Mouse (Mus musculus) hindbrain, embryonic 11.5 days (tissue): ENCODE results near the gene Hils1. TPM values are rescaled to one million over a fixed set of nuclear protein-coding genes. Genes with fewer than 3 reads are reported as not detected.

Experiments
- ATAC-seq: fragments of 200-750 bp; cut with Nextera tagmentation; 2 replicates; pipeline ENCODE4 v1.8.0; 2017; ENCODE audit warnings: mild to moderate bottlenecking, moderate TSS enrichment, moderate library complexity; ENCODE audit not compliant: low FRiP score
- DNase-seq: peaks from one replicate; pipeline ENCODE4 v3.0.0-alpha.2; 2015; ENCODE audit warnings: low spot score
- H3K27ac ChIP-seq: fragments of 300-500 bp; sonication (generic); 2 replicates; pipeline ENCODE4 v1.5.1; 2014; ENCODE audit warnings: mild to moderate bottlenecking, low read depth, low read length
- H3K27me3 ChIP-seq: fragments of 300-500 bp; sonication (generic); 2 replicates; pipeline ENCODE4 v1.6.1; 2014; ENCODE audit warnings: mild to moderate bottlenecking, low read length, moderate library complexity, mixed read lengths; ENCODE audit not compliant: control insufficient read depth, insufficient read depth
- H3K36me3 ChIP-seq: fragments of 300-500 bp; sonication (generic); 2 replicates; pipeline ENCODE4 v1.6.1; 2014; ENCODE audit warnings: mild to moderate bottlenecking, low read length, moderate library complexity, mixed read lengths; ENCODE audit not compliant: control insufficient read depth, insufficient read depth
- H3K4me1 ChIP-seq: fragments of 300-500 bp; sonication (generic); replicated peaks from 2 replicates; pipeline ENCODE4 v1.6.1; 2014; ENCODE audit warnings: low read length, mixed read lengths; ENCODE audit not compliant: control insufficient read depth, insufficient read depth
- H3K4me2 ChIP-seq: fragments of 300-500 bp; sonication (generic); replicated peaks from 2 replicates; pipeline ENCODE4 v1.6.1; 2014; ENCODE audit warnings: mild to moderate bottlenecking, low read depth, low read length
- H3K4me3 ChIP-seq: fragments of 300-500 bp; sonication (generic); 2 replicates; pipeline ENCODE4 v1.5.1; 2014; ENCODE audit warnings: low read depth, low read length
- H3K9ac ChIP-seq: fragments of 300-500 bp; sonication (generic); 2 replicates; pipeline ENCODE4 v1.6.1; 2014; ENCODE audit warnings: low read depth, low read length
- H3K9me3 ChIP-seq: fragments of 300-500 bp; sonication (generic); 2 replicates; pipeline ENCODE4 v1.6.1; 2016; ENCODE audit warnings: low read length; ENCODE audit not compliant: control insufficient read depth
- WGBS: fragments of 180-500 bp; shearing (Covaris S2); extraction: QIAGEN DNeasy Blood & Tissue Kit; methylation state at CpG from one replicate; pipeline ENCODE4 v1.1.7; 2014; 5-methylcytosine and 5-hydroxymethylcytosine counted together
- polyA plus RNA-seq: library from polyadenylated mRNA; unstranded; fragments of >200 nt; fragmentation: Nextera tagmentation; extraction: Ambion mirVana; gene quantifications from 2 replicates; pipeline ENCODE4 v1.2.1, GENCODE M21; 2014

Gene Hils1
- polyA plus RNA-seq, 1 experiment from 2014 or later, result not detected

DNA sequence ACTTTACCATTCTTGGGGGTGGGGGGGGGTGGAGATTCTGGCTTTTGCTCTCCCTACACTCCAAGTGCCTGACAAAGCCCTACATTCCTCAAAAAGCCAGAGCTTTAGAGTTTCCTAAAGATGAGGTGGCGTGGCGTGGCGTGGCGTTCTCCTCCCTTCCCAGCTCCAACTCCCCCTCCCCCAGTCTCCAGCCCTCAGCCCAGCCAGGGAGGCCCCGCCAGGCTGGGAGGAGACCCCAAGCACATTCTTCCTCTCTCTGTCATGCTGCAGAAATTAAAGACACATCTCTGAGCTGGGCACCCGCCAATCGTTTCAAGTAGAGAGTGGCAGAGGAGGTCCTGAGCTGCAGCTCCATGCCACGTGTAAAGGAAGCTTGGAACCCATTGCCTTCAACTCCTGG lies 33.8 kb upstream of the Hils1 start:
- H3K27ac ChIP-seq, result peak overlapping the region; percentile 24; the same call in 1 of the 2 replicates

DNA sequence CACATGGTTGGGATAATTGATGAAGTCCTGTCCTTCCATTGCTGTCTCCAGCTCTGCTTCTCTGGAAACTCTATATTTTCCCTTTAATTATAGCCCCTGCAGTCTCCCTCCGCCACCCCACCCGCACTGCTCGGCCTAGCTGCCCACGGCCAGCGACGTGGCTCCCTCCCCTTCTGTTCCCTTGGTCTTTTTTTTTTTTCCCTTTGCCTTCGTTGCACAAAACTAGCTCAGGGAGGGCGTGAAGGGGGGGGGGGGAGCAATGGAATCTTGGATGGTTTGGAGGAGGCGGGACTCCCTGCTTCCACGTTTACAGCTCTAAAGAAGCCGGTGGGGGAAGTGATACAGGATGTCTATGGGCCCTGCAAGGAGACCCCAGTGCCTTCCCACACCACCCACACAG lies 32.9 kb upstream of the Hils1 start:
- DNase-seq, result no peak
- no peaks in the 10 kb centered on the region for H3K36me3 ChIP-seq
- no peak for ATAC-seq
- no peaks in the 10 kb centered on the region for H3K4me1 ChIP-seq
- H3K9ac ChIP-seq, result no peak overlapping the region
- H3K4me2 ChIP-seq, result no peak overlapping the region
- peaks cover 46% of the 10 kb centered on the region for H3K27me3 ChIP-seq
- no peak overlapping the region for H3K27ac ChIP-seq
- no peaks in the 10 kb centered on the region for H3K9me3 ChIP-seq
- no peak overlapping the region for H3K4me3 ChIP-seq
- 25% methylated on average over 11 of the region's 11 CpGs for WGBS

More for the DNA sequence above, 33.8 kb upstream of the Hils1 start:
- H3K4me1 ChIP-seq, result peaks cover 1% of the 10 kb centered on the region; the same call in 1 of the 2 replicates
- H3K36me3 ChIP-seq, result no peaks in the 10 kb centered on the region
- no peak overlapping the region for H3K9ac ChIP-seq
- ATAC-seq (no peak), DNase-seq (no peak)
- H3K4me2 ChIP-seq, result no peak overlapping the region
- no peaks in the 10 kb centered on the region for H3K9me3 ChIP-seq
- peaks cover 44% of the 10 kb centered on the region for H3K27me3 ChIP-seq
- WGBS, result 18% methylated on average over 8 of the region's 8 CpGs
- no peak overlapping the region for H3K4me3 ChIP-seq

GRCm38 (mm10) chr11:94936045-94936444 lies 31.3 kb upstream of the Hils1 start, which contains the start of gene Col1a1:
Col1a1 (plus strand) TSS chr11:94936224.
- H3K36me3 ChIP-seq, result no peaks in the 10 kb centered on the region
- peak within 1 kb of the TSS; percentile 24 for H3K4me3 ChIP-seq
- no peak for DNase-seq
- ATAC-seq, result 0 out of 2 replicates have a peak, but pooled peaks have one; percentile 41
- H3K27me3 ChIP-seq, result peaks cover 46% of the 10 kb centered on the region
- no peaks in the 10 kb centered on the region for H3K9me3 ChIP-seq
- H3K9ac ChIP-seq, result no peak within 1 kb of the TSS
- no peaks in the 10 kb centered on the region for H3K4me1 ChIP-seq
- peak within 1 kb of the TSS; percentile 24 for H3K4me2 ChIP-seq
- WGBS, result 14% methylated on average over 19 of the region's 19 CpGs
- H3K27ac ChIP-seq, result no peak within 1 kb of the TSS

- no peaks in the 10 kb centered on the region for H3K4me1 ChIP-seq
- ATAC-seq (peak; percentile 76), DNase-seq (peak; percentile 93)
- peak overlapping the region; percentile 31 for H3K4me3 ChIP-seq
- H3K9me3 ChIP-seq, result no peaks in the 10 kb centered on the region
- 0% methylated on average over 17 of the region's 17 CpGs for WGBS
- H3K9ac ChIP-seq, result no peak overlapping the region
- H3K4me2 ChIP-seq, result peak overlapping the region; percentile 45
- no peaks in the 10 kb centered on the region for H3K36me3 ChIP-seq
- no peak overlapping the region for H3K27ac ChIP-seq
- H3K27me3 ChIP-seq, result peaks cover 46% of the 10 kb centered on the region
Observed at GRCm38 (mm10) chr11:94936851-94937295, 30.5 kb upstream of the Hils1 start.

- Histone ChIP-seq H3K4me1 (no peaks in the 10 kb centered on the region), H3K4me3 (peak overlapping the region; percentile 31), H3K4me2 (peak overlapping the region; percentile 45), H3K9ac (0 out of 2 replicates have a peak overlapping the region, but pooled peaks have one; percentile 3), H3K27me3 (peaks cover 46% of the 10 kb centered on the region), H3K36me3 (no peaks in the 10 kb centered on the region), H3K9me3 (no peaks in the 10 kb centered on the region), H3K27ac (no peak overlapping the region)
- 2% methylated on average over 18 of the region's 18 CpGs for WGBS
- ATAC-seq (peak; percentile 59), DNase-seq (no peak)
Observed at GRCm38 (mm10) chr11:94937335-94937781, 30.0 kb upstream of the Hils1 start.

- Histone ChIP-seq H3K27ac (no peak overlapping the region), H3K4me2 (peak overlapping the region; percentile 45), H3K36me3 (no peaks in the 10 kb centered on the region), H3K4me3 (peak overlapping the region; percentile 31), H3K9me3 (no peaks in the 10 kb centered on the region), H3K4me1 (no peaks in the 10 kb centered on the region), H3K9ac (peak overlapping the region; percentile 3; the same call in 1 of the 2 replicates), H3K27me3 (peaks cover 46% of the 10 kb centered on the region)
- 4% methylated on average over 15 of the region's 15 CpGs for WGBS
- ATAC-seq, result no peak
- no peak for DNase-seq
Observed at GRCm38 (mm10) chr11:94937787-94938186, 29.6 kb upstream of the Hils1 start.

DNA sequence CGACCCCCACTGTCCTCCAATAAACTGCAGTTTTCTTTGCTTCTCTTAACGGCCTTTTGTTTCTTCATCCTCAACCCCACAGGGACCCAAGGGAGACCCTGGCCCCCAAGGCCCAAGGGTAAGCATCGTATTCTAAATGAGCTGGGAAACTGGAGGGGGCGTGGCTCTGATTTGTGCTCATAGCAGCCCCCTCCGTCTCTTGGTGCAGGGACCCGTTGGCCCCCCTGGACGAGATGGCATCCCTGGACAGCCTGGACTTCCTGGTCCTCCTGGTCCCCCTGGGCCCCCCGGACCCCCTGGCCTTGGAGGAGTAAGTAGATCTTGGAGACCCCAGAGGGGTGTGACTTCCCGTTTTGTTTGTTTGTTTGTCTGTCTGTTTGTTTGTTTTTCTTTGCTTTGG lies 29.1 kb upstream of the Hils1 start:
- Histone ChIP-seq H3K4me2 (peak overlapping the region; percentile 45), H3K4me3 (no peak overlapping the region), H3K27ac (no peak overlapping the region), H3K36me3 (no peaks in the 10 kb centered on the region), H3K27me3 (peaks cover 41% of the 10 kb centered on the region), H3K9me3 (no peaks in the 10 kb centered on the region), H3K9ac (no peak overlapping the region; the same call in 1 of the 2 replicates), H3K4me1 (no peaks in the 10 kb centered on the region)
- 27% methylated on average over 9 of the region's 9 CpGs for WGBS
- DNase-seq, result no peak
- ATAC-seq, result no peak

DNA sequence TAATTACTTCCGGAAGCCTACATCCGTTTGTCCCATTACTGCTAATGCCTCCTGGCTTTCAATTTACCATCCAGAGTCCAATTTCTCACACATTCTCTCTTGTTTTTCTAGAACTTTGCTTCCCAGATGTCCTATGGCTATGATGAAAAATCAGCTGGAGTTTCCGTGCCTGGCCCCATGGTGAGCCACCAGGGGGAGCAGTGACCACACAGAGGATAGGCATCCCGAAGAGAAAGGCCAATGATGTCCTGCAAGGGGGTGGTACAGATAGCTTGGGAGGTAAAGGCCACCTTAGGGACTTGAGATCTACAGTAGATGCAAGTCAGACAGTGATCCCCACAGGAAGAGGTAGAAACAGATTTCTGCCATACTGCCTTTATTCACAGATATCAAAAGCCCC lies 28.1 kb upstream of the Hils1 start:
- DNase-seq (peak; percentile 85), ATAC-seq (no peak)
- H3K27me3 ChIP-seq, result peaks cover 33% of the 10 kb centered on the region
- H3K9ac ChIP-seq, result no peak overlapping the region
- H3K27ac ChIP-seq, result no peak overlapping the region
- WGBS, result 22% methylated on average over 4 of the region's 4 CpGs
- H3K4me2 ChIP-seq, result no peak overlapping the region
- no peaks in the 10 kb centered on the region for H3K36me3 ChIP-seq
- no peaks in the 10 kb centered on the region for H3K9me3 ChIP-seq
- no peaks in the 10 kb centered on the region for H3K4me1 ChIP-seq
- H3K4me3 ChIP-seq, result no peak overlapping the region

- H3K4me1 ChIP-seq, result no peaks in the 10 kb centered on the region
- no peak for DNase-seq
- peaks cover 18% of the 10 kb centered on the region for H3K27me3 ChIP-seq
- no peaks in the 10 kb centered on the region for H3K36me3 ChIP-seq
- no peak overlapping the region for H3K4me3 ChIP-seq
- ATAC-seq, result no peak
- no peak overlapping the region for H3K9ac ChIP-seq
- H3K27ac ChIP-seq, result no peak overlapping the region
- 41% methylated on average over 9 of the region's 9 CpGs for WGBS
- no peaks in the 10 kb centered on the region for H3K9me3 ChIP-seq
- no peak overlapping the region for H3K4me2 ChIP-seq
Observed at GRCm38 (mm10) chr11:94941121-94941520, 26.3 kb upstream of the Hils1 start.
